Mouse (Mus musculus): ENCODE measurements around the gene Znrf3.
A peak's percentile ranks its signal among the peaks of the same experiment; 100 is the strongest.

Gene Znrf3

DNA sequence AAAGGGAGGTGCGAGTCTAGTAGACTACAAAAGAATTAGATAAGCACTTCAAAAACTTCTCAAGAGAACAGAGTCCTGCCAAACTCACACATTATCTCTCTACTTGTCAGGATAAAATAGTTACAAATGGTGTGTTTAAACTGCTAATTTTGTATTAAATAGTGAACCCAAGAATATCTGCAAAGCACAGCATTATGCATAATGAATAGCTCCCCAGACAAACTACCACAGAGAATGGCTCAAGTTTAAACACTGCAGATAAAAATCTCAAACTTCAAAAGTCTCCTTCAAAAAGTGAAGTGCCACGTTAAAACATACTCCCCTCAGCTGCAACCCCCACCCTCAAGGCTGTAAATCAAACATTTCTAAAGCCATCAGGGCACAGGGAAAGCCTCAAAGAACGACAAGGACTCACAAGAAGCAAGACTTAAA, 2.0 kb downstream of the Znrf3 start:
- no peak for DNase-seq (ENCODE audit: low read depth, low spot score)

DNA sequence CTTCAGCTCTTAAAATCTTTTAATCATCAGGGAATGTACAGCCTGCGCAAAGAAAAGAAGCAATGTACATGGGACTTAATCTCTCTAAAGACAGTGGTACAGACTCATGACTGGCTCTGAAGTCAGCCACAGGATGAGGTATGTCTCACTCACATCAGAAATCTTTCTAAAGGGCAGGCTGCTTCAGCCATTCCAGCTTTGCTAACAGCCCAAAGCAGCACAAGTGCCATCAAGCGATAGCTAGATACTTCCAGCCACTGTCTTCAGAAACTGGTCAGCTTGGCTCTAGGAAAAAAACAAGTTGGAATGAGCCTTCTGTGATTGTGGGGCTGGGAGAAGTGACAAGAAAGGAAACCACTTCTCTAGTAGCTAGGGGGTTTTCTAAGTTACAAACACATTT, 7.0 kb downstream of the Znrf3 start:
- no peak for DNase-seq (ENCODE audit: low read depth, low spot score)

DNA sequence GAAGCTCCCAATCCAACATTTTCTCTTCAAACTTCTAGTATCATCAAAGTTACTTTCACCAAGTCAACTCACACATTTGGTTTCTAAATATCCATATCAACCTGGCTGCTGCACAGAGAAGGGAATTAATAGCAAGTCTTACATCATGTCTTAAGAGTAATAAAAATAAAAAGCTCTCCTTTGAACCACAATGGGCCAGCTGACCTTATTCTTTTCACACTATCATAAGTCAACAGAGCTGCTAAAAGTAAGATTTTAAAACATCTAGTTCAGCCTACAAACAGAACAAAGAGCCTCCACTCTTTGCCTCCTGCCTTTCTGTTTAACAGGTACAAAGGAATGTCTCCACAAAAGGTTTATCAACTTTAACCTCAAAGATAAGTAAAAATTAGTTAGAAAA, 7.7 kb downstream of the Znrf3 start:
- no peak for DNase-seq (ENCODE audit: low read depth, low spot score)

DNA sequence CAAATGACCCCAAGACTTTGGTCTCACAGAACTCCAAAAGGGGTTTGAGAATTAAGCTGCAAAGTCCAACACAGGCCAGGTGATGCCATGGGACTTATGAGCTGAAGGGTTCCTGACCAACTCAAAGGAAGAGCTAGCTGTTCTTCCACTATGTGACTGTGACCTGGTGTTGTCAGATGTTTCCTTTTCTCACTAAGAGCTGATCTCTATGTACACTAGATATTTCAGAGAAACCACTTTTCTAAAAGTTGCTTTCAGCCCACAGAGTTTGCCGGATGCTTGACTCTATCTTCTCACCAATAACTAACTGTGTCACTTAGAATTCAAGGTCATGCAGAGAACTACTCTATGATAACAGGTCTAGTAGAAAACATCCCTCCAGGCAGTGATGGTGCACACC, 9.2 kb downstream of the Znrf3 start:
- DNase-seq (ENCODE audit: low read depth, low spot score), result no peak

DNA sequence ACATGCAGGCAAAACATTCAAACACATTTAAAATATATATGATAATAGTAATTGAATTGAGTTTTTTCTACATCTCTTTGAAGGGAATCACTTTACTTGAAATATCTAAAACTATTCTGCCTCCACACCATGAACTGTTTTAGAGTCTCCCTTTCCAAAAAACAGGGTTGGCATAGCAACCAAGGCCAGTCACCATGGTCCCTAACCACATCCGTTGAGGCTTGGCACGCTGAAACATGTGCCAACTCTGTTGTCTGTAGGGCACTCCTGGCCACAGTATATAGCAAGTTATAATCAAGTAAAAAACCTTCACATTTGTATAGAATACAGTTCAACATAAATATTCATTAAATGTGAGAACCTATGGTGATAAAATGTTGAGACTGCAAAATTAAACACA, 12.3 kb downstream of the Znrf3 start:
- no peak for DNase-seq (ENCODE audit: low read depth, low spot score)

DNA sequence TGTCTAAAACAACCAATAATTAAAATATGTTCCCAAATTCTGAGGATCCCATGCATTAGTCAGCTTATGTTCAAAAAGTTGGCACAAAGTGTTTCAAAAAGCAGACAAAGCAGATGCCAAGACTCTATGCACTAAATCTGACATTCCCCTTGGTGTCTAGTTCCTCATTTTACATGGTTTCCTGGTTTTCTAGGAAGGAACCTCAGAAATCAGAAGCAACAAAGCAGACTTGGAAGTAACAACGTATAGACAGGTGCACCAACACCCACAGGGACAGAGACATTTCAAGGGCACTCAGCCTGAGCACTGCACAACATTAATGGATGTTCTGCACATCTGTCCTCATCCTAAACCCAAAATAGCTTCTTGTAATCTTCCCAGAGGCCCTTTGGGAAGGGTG, 13.8 kb downstream of the Znrf3 start:
- DNase-seq (ENCODE audit: low read depth, low spot score), result no peak

DNA sequence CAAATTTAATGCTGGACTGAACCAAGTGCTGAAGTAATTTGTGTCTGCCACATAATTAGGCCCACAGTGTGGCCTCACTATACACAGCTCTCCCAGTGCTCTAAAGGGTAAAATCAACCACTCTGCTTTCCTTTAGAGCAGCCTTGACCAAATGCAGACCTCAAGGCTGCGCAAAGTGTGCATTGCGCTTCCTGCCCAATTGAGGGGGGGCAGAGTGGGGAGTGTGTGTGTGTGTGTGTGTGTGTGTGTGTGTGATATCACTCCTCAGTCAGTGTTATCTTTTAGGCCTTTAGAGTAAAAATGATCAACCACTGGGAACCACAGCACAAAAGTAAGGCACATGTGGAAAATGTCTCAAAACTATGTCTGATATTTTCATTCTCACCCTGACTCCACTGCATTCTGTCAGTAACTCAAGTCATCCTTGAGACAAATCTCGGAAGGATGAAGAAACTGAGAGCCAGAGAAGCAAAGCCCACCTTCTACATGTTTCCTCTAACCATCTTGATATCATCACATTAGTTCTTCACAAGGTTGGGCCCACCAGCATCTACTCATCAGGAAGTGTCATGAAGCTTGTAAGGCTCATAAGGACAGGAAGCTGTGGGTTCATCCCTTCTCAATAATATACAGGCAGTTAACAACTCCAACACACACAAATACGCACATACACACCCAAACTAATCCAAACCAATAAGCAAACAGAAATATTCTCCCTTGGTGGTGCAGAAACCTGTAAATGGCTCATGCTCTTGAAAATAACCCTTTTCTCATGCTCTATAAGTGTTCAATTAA, 15.1 kb downstream of the Znrf3 start:
- no peak for DNase-seq (ENCODE audit: low read depth, low spot score)

DNA sequence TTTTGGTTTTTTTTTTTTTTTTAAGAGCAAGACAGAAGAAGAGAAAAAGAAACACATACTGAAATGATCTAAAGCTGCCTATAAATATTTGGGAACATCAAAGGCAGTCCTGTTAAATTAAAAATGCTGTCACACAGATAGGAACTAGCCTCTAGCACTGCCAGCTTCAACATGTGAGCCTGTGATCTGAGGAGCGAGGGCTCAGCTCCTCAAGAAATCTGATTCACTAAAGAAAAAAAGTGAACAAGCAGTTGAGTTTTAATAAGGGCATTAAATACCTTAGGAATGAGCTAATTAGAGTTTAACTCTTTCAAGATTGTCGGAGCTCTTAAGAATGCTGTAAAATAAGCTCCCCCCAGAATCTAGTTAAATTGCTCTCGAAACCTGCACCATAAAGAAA, 17.4 kb downstream of the Znrf3 start:
- no peak for DNase-seq (ENCODE audit: low read depth, low spot score)

DNA sequence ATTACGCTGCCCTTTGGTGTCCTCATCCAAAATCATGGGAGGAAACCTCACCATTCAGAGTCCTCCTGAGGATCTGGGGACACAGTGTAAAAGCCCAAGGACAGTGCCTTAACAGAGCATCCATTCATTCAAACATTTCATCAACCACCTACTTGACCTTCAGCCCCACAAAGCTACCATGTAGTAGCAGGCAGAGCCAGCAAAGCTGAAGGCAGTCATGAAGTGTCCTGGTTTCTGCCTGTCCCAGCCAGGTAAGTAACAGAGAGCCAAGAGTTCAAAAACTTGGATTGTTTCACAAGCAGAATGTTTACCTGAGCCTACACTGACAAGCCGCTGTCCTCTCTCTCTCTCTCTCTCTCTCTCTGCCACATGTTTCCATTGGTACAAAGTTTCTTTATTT, 18.3 kb downstream of the Znrf3 start:
- DNase-seq (ENCODE audit: low read depth, low spot score), result no peak

DNA sequence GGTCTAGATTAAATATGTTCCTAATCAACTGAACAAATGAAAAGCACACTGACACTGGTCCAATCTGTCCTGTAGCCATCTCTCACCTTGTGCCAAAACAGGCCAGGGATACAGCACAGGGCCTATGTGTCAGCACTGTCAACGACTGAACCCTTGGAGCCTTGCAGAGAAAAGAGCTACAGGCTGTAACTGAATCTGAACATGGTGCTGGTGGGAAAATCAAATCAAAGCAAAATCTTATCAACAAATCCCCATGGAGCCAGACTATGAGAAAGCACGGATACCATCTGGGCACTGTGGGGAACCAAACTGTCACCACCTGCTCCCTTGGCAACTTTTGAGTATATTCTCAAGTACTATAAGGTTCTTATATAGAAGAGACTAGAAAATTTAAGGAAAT, 19.5 kb downstream of the Znrf3 start:
- no peak for DNase-seq (ENCODE audit: low read depth, low spot score)

DNA sequence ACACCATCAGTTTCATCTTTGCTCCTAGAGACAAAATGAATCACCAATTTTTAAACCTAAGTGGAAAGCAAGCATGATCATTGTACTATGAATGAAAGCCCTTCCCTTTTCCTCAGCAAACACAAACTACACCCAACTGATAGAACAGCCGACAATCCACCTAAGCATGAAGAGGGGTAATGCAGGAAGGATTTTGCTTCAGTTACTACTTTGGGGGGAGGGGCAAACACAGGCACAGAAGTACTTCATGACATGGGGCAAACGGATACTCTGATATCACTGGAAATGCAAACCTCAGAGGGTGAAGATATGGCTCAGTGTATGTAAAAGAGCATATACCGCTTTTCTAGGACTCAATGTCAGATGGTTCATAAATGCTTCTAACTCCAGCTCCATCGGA, 20.5 kb downstream of the Znrf3 start:
- no peak for DNase-seq (ENCODE audit: low read depth, low spot score)

DNA sequence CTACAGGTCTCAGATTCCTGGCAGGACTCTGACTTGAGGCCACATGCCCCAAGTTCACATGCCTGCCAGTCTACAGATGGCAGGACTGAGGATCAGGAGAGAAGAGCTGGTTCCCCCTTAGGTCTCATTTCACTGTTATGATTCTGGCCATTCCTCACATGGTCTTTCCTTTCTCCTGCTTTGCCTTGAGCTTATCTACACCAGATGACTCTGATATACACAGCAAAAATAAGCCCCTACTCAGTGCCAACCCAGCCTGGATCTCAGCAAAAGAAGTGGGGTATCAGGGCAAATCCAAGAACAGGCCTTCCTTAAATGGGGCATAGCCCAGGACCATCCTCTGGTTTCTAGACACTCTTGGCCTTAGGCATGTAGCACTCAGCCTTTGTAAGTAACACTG, 21.6 kb downstream of the Znrf3 start:
- no peak for DNase-seq (ENCODE audit: low read depth, low spot score)

DNA sequence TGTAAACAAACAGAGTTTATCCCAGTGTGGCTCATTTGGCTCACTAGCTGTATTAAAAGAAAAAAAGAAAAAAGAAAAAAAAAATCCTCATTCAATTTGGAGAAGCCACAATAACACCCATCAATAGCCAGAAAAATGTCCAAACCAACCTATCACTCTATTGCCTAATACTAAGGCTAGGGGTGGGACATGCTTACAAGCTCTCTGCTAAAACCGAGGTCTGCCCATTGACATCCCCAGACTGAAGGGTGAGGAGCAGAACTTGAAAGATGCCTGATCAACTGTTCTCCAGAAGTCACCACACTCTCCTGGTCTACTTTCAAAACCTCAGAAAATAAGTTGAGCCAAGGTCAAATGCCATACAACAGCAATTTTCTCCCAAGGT, 22.4 kb downstream of the Znrf3 start:
- no peak for DNase-seq (ENCODE audit: low read depth, low spot score)

DNA sequence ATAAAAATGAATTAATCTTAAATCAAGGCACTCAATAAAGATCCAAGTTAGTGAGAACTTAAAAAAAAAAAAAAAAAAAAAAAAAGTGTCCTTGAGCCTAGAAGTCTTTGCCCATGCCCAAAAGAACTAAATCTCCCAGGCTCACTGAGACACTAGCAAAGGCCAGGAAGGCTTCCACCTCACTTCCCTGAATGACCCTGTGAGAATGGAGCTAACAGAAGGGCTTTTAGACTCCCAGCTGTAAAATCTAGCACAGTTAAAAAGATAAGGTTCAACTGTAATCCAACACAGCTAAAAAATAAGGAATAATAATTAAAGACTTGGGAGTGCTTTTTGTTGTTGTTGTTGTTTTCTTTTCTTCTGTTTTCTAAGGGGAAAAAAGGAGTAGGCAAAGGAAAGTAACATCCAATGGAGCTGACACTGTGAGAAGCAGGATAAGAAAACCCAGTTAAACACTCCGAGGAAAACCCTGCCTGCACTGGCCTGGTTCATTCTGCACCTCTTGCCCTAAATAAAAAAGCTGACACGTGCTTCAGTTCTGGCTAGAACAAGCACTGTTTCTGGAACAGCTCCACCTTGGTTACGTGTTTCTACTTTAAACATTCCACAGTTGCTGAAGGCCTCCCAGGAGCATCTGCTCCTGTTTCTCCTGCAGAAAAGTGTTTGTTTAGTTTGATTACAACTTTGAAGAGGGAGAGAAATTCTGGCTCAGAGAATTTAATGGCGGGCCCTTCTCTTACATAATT, 23.0 kb downstream of the Znrf3 start:
- DNase-seq (ENCODE audit: low read depth, low spot score), result peak; percentile 62

DNA sequence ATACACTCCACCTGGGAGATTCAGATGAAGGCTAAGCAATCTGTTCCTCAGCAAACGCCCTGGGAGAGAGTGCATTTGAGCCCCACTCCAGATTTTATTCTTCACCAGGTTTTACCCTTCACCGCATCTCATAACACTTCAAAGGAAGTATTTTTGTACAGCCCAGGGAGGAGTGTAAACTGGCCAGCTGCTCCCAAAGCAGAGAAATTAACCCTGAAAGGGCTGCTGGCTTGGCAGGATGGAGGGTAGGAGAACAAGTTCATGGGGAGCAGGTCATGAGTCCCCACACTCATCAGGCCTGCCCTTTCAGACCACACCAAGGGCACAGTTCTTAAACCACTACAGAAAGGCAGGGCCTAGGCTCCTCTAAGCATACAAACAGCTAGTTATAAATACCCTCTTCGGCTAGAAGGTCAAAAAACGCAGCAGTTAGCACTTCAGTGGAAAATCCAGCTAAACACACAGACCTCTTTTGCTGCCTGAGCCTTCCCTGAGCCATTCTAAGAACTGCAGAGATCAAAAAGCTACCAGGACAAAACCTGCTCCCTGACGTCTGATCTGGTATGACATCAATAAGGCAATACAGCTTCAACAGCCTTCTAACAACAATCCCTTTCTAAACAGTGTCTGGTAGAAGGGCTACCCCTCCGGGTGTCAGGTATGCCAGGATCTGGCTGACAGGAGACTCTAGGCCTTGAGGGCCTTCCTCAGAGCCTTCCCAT, 28.9 kb downstream of the Znrf3 start:
- no peak for DNase-seq (ENCODE audit: low read depth, low spot score)

DNA sequence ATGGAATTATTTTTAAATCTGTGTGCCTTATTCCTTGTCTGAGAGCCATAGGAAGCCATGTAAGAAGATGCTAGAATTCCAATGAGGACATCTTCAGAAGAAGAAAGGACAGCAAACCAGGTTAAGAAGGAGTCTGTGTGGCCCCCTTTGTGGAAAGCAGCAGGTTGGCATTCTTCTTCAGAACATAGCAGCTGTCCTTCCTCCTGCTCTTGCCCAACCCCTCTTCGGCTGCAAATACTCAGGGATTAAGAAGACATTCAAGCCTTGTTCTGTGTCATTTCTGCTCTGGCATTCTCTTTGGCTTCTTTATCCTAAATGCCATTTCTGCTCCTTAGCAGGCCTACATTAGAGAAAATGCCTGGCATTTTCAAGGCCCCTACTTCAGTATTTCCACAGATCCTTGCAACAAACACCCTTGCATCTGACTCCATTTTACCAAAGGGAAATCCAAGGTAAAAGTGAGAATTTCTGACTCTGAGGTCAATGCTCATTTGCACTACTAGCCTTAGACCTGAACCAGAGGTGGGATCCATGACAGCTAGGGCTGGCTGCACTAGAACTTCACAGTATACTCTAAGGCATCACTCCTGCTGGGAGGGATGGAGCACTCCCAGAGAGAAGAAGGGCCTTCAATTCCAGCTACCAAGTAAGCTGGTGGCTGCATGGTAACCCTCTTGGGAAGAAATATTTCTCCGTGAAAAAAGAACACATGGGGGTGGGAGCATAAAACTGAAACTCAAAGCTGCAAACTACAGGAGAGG, 29.6 kb downstream of the Znrf3 start:
- no peak for DNase-seq (ENCODE audit: low read depth, low spot score)

DNA sequence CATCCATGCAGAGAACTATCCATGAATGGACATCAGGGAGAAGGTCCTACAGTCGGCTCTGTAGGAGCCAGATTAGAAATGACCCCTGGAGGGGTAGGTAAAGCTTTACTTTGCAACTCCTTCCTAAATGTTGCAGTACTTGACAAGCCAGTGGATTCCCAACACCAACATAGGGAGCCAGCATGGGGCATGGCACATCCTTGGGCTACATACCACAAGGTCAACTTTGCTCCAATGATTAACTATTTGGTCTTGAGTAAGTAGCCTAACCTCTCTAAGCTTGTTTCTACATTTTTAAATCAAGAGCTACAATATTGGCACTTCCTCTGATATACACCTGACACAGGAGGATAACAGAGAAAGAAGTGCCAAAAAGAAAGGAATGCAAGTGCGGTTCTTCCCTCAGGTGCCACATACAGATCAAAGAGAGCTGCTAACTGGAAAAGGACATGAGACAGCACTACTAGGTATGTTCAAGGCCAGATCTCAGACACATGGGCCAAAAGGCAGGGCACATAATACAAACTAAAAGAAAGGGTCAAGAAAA, 31.9 kb downstream of the Znrf3 start:
- no peak for DNase-seq (ENCODE audit: low read depth, low spot score)

DNA sequence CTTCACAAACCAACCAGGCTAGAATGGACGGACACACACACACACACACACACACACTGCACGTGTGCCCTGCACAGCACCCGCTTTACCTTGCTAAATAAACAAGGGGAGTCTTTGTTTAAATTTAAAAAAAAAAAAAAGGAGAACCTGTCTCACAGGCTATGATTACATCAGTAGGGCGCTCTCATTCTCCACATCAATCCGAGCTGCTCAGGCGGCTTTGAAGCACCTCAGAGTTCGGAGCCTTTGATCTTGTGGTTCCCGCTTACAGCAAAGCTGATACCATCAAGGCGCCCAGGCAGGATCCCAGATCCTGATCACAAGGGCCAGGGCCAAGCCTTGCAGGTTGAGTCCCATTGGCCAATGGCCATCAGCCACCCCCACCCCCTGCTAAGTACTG, 33.1 kb downstream of the Znrf3 start:
- no peak for DNase-seq (ENCODE audit: low read depth, low spot score)

DNA sequence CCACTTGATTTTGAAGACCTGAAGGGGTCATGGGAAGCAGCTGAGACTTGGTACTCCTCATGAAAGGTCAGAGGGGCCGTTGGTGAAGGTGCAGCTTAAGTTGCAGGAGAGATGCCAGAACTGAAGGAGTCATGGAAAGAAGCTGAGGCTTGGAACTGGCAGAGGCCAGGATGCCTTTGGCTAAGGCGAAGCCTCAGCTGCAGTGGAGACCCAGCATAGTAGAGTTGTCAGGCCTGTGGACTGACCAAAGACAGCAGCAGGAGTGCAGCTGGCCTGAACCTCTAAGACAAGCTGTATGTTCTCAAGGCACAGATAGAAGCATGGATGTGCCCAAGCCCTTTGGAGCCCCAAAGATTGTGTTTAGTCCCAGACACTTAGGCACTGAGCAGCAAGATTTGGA, 40.5 kb downstream of the Znrf3 start:
- DNase-seq (ENCODE audit: low read depth, low spot score), result peak; percentile 39

DNA sequence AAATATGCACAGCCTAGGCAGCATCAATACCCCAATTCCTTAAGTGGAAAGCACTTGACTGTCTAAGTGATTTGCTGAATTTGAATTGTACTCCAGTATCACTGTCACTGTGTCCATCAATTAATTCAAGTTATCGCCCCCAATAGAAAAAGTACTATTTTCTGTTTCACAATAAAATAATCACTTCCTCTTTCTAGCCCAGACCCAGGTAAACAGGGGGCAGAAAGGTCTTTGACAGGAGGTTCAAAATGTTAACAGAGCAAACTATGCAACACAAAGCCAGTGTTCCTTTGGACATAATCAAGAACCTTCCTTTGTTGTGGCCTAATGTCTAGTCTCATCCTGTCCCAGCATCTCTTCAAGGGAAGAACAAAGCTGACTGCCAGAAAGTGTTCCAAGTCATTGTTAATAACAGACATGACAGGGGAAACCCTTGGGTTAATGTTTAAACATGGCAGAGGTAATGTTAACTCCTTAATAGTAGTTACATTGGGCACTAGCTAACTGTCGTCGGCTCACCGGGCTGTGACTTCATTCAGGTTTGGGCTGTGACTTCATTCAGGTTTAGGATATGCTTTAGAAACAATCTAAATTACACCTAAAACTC, 42.4 kb downstream of the Znrf3 start:
- no peak for DNase-seq (ENCODE audit: low read depth, low spot score)

All from skeletal muscle tissue, adult 2 months (tissue).